Mouse (Mus musculus) heart, postnatal 0 days (tissue): Measurements from ENCODE around the gene Maml1.

Experiments
- CTCF ChIP-seq: IDR thresholded peaks from 2 replicates; pipeline ENCODE4 v1.5.1; 2016; ENCODE audit warnings: antibody characterized with exemption, control low read depth, low read depth
- EP300 ChIP-seq: IDR thresholded peaks from 2 replicates; pipeline ENCODE4 v1.6.1; 2016; ENCODE audit warnings: antibody characterized with exemption, low read depth

GRCm38 (mm10) chr11:50324751-50325471, 32.8 kb upstream of the Maml1 start:
- TF ChIP-seq CTCF, result no peak
- TF ChIP-seq EP300, result no peak
